Mouse (Mus musculus): ENCODE results near the gene Itgb4.

- TF ChIP-seq CTCF (IDR thresholded peaks at IDR 0.05; ENCODE audit: control insufficient read depth, insufficient read depth, insufficient replicate concordance, low read depth, low read length) (no peak), POLR2A (IDR thresholded peaks at IDR 0.05; ENCODE audit: control insufficient read depth, low read depth, low read length) (no peak)
Observed at GRCm38 (mm10) chr11:115995256-115995655, 20.7 kb downstream of the Itgb4 start.
